Mouse (Mus musculus) heart, embryonic 10.5 days (tissue): ENCODE measurements around the gene Cenpm. TPM values are rescaled to one million over a fixed set of nuclear protein-coding genes. Genes with fewer than 3 reads are reported as not detected.

Source experiments
- DNase-seq: peaks from one replicate; pipeline ENCODE4 v3.0.0-alpha.2; 2017; ENCODE audit warnings: low spot score
- H3K27ac ChIP-seq: fragments of 300-500 bp; sonication (generic); 2 replicates; pipeline ENCODE4 v1.5.1; 2016; ENCODE audit warnings: mild to moderate bottlenecking
- H3K27me3 ChIP-seq: fragments of 300-500 bp; sonication (generic); 2 replicates; pipeline ENCODE4 v1.6.1; 2016; ENCODE audit warnings: mild to moderate bottlenecking; ENCODE audit not compliant: poor library complexity, insufficient read depth, severe bottlenecking
- H3K36me3 ChIP-seq: fragments of 300-500 bp; sonication (generic); 2 replicates; pipeline ENCODE4 v1.6.1; 2016; ENCODE audit warnings: mild to moderate bottlenecking, moderate library complexity
- H3K4me1 ChIP-seq: fragments of 300-500 bp; sonication (generic); 2 replicates; pipeline ENCODE4 v1.6.1; 2016; ENCODE audit warnings: mild to moderate bottlenecking
- H3K4me3 ChIP-seq: fragments of 300-500 bp; sonication (generic); 2 replicates; pipeline ENCODE4 v1.5.1; 2016; ENCODE audit warnings: mild to moderate bottlenecking, moderate library complexity
- H3K9me3 ChIP-seq: fragments of 300-500 bp; sonication (generic); 2 replicates; pipeline ENCODE4 v1.6.1; 2016; ENCODE audit warnings: mild to moderate bottlenecking, moderate library complexity
- WGBS: fragments of 180-500 bp; shearing (Covaris S2); methylation state at CpG from one replicate; pipeline ENCODE4 v1.1.7; 2016; 5-methylcytosine and 5-hydroxymethylcytosine counted together
- polyA plus RNA-seq: library from polyadenylated mRNA; unstranded; fragments of >200 nt; fragmentation: Nextera tagmentation; extraction: Ambion mirVana; gene quantifications from 2 replicates; pipeline ENCODE4 v1.2.1, GENCODE M21; 2016

Gene Cenpm
- polyA plus RNA-seq, 1 experiment from 2014 or later, result 58.1 TPM

DNA sequence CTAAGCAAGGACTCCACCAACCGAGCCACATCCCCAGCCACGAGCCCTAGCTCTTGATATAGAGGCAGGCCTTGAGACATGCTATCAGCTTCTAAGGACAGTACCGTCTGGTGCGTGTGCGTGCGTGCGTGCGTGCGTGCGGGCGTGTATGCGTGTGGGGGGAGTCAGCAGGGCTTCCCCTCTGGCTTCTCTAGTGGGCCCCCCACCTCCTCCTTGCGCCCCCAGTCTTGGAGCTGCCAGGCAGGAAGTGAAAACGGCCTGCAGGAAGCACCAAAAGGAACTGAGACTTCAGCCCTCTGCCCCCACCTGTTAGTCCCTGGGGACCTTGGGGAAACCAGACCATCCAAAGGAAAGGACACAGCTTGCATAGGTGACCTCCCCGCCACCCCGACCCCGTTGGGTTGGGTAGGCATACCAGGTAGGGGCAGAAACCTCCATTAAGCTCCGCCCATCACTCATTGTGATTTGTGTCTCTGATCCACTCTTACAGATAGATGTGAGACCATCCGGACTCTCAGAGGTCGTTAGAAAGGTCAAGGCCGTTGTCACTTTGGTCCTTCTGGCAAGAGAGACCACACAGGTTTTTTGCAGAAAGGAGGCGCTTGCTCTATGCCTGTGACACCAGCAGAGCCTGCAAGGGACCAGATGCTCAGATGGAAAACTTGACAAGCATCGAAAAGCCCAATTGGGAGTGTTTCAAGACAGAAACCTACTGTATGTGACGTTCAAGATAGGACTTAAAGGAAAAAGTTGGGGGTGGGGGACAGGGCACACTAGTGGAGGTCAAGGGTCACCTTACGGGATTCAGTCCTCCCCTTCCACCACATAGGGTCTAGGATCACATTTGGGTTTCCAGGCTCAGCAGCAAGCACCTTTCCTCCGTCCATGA lies 25.5 kb downstream of the Cenpm start:
- no peak for DNase-seq
- no peak overlapping the region for H3K27ac ChIP-seq
- 71% methylated on average over 26 of the region's 26 CpGs for WGBS
- H3K27me3 ChIP-seq, result peaks cover 92% of the 10 kb centered on the region
- peaks cover 38% of the 10 kb centered on the region for H3K4me1 ChIP-seq
- no peaks in the 10 kb centered on the region for H3K36me3 ChIP-seq
- H3K4me3 ChIP-seq, result no peak overlapping the region
- no peaks in the 10 kb centered on the region for H3K9me3 ChIP-seq

DNA sequence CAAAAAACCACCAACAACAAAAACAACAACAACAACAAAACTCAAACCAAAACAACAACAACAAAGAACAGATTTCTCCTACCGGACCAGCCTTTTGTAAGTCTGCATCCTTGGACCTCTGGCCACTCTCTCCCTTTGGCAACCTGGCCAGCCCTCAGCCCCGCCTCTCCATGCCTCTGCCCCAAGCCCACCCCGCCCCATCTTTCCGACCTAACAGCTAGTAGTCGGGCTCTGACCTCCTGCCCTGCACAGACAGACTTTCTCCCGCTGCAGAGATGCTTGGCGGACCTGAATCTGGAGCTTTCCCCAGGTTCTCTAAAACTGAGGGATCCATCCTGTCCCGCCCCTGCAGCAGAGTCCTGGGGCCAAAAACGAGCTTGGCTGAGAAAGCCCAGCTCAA lies 26.6 kb downstream of the Cenpm start:
- WGBS, result 26% methylated on average over 9 of the region's 9 CpGs
- H3K36me3 ChIP-seq, result no peaks in the 10 kb centered on the region

DNA sequence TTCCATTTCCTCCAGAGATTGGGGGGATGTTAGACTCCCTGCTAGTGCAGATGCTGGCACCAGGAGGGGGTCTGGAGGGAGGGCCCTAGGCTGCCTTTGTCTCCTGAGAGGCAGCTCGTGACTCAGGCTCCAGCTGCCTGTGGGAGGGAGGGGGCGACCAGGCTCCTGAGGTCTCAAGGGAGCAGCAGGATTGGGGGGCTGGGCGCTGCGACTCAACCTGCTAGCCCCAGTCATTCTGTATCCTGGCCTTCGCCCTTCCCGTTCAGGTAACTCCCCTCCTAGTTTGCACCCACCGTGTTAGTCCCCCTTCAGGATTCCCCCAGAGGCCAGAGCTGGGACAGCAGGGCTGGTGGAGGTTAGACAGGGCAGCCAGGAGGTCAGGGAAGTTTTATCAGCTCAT lies 27.5 kb downstream of the Cenpm start:
- no peaks in the 10 kb centered on the region for H3K36me3 ChIP-seq
- H3K27ac ChIP-seq, result no peak overlapping the region
- DNase-seq, result no peak
- H3K27me3 ChIP-seq, result peaks cover 92% of the 10 kb centered on the region
- 15% methylated on average over 7 of the region's 7 CpGs for WGBS
- H3K4me1 ChIP-seq, result peaks cover 39% of the 10 kb centered on the region
- no peak overlapping the region for H3K4me3 ChIP-seq
- H3K9me3 ChIP-seq, result no peaks in the 10 kb centered on the region

More for the DNA sequence above, 26.6 kb downstream of the Cenpm start:
- Histone ChIP-seq H3K9me3 (no peaks in the 10 kb centered on the region), H3K27me3 (peaks cover 92% of the 10 kb centered on the region), H3K27ac (no peak overlapping the region), H3K4me1 (peaks cover 32% of the 10 kb centered on the region), H3K4me3 (no peak overlapping the region)
- DNase-seq, result no peak

DNA sequence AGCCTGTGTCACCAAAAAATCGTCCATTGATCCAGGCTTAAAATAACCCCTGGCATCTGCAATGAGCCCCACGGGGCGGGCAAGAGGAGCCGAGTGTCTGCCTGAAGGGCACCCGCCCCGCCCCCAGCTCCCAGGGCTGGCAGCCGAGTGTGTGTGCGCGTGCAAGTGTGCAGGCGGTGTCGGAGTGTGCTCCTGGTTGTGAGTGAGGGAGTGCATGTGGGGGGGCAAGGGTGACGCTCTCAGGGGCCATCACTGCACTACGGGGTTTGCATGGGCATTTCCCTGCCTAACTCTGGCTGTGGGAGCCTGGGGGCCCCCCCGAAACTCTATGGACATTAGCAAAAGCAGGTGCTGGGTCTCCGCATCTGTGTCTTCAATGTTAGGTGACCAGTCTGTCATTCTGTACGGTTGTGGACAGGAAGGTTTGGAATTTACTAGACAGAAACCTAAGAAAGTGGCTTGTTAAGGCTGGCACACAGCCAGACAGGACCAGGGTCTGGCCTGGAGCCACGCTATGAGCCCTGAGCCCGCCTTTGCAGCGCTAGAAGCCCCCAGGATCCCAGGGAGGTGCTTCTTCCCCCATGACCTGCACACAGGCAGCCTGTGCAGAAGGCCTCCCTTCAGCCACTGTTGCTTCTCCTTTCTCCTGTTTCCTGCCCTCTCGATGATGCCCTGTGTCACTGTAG lies 28.3 kb downstream of the Cenpm start:
- H3K27me3 ChIP-seq, result peaks cover 92% of the 10 kb centered on the region
- H3K27ac ChIP-seq, result no peak overlapping the region; the same call in 1 of the 2 replicates
- H3K36me3 ChIP-seq, result no peaks in the 10 kb centered on the region
- DNase-seq, result no peak
- peaks cover 46% of the 10 kb centered on the region for H3K4me1 ChIP-seq
- H3K4me3 ChIP-seq, result no peak overlapping the region
- 44% methylated on average over 20 of the region's 20 CpGs for WGBS
- H3K9me3 ChIP-seq, result no peaks in the 10 kb centered on the region

DNA sequence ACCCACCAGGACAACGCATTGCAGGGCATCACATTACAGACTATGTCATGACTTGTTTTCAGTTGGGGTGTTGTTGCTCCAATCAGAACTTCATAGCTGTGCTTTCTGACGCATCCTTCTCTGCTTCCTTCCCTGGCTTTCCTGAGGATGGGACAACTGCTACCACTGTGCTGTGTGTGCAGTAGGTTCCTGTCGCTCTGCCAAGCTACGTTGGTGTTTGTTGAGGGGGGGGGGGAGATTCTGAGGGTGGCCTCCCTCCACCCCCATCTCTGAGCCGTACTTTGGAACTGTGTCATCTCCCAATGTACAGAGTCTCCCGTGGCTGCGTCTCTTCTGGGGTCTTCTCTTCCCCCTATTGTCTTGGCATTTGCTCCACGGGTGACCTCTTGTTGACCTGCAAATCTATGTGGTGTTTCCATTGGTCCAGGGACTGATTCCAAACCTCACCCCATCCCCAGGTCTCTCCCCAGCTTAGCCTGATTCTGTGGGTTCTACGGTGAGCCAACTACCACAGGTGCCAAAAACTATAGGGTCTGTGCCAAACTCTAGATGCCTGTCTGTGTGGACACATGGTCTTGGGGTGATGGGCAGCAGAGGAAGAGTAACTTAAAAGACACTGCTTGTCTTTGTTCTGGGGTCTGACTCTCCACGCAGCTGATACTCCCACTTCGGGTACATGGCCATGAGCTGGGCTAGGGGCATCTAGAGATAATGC lies 29.1 kb downstream of the Cenpm start:
- Histone ChIP-seq H3K36me3 (no peaks in the 10 kb centered on the region), H3K4me1 (peaks cover 47% of the 10 kb centered on the region), H3K9me3 (no peaks in the 10 kb centered on the region), H3K27ac (no peak overlapping the region), H3K4me3 (no peak overlapping the region), H3K27me3 (peaks cover 92% of the 10 kb centered on the region)
- DNase-seq, result no peak
- 36% methylated on average over 11 of the region's 11 CpGs for WGBS

DNA sequence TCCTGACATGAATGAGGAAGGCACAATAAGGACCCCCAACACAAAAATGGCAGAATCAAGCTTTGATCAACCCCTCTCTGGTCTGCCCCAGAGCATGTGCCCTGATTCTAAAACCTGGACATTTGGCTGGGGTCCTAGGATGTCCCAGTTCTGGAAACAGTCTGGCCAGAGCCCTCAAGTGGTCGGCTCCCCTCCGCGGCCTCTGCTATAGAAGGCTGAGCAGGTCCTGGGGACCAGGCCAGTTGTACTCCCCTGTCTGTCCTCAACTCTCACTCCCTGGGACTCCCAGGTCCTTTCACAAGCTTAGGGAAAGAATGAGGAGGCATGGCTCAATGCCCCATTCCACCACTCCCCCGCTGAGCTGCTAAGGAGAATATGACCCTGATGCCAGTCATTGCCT lies 31.3 kb downstream of the Cenpm start:
- 10% methylated on average over 4 of the region's 4 CpGs for WGBS
- Histone ChIP-seq H3K4me3 (no peak overlapping the region), H3K4me1 (peaks cover 42% of the 10 kb centered on the region)

DNA sequence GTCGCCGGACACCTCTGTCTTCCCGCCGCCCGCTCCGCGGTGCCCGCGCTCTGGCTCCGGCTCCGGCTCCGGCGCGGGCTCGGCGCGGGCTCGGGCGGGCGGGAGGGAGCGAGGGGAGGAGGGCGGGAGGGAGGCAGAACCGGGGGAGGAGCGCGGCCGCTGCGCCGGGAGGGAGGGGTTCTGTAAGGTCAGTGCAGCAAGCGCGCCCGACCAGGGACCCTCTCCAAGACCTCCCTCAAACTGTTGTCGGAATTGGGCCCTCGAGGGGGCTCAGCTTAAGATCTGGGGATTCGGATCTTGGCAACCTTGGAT lies 31.8 kb downstream of the Cenpm start, which contains the start of gene Shisa8:
Gene Shisa8, minus strand, starts transcription at position 64 of the 312 bp plus-strand sequence.
- WGBS, result 0% methylated on average over 10 of the region's 34 CpGs
- H3K4me3 ChIP-seq, result peak within 1 kb of the TSS; percentile 64
- H3K4me1 ChIP-seq, result peaks cover 40% of the 10 kb centered on the region
- H3K27me3 ChIP-seq, result peaks cover 98% of the 10 kb centered on the region
- H3K9me3 ChIP-seq, result no peaks in the 10 kb centered on the region
- no peak for DNase-seq
- peak within 1 kb of the TSS; percentile 68 for H3K27ac ChIP-seq
- H3K36me3 ChIP-seq, result no peaks in the 10 kb centered on the region

More for the DNA sequence above, 31.3 kb downstream of the Cenpm start:
- H3K9me3 ChIP-seq, result no peaks in the 10 kb centered on the region
- H3K27ac ChIP-seq, result no peak overlapping the region
- H3K27me3 ChIP-seq, result peaks cover 98% of the 10 kb centered on the region
- H3K36me3 ChIP-seq, result no peaks in the 10 kb centered on the region
- DNase-seq, result no peak

DNA sequence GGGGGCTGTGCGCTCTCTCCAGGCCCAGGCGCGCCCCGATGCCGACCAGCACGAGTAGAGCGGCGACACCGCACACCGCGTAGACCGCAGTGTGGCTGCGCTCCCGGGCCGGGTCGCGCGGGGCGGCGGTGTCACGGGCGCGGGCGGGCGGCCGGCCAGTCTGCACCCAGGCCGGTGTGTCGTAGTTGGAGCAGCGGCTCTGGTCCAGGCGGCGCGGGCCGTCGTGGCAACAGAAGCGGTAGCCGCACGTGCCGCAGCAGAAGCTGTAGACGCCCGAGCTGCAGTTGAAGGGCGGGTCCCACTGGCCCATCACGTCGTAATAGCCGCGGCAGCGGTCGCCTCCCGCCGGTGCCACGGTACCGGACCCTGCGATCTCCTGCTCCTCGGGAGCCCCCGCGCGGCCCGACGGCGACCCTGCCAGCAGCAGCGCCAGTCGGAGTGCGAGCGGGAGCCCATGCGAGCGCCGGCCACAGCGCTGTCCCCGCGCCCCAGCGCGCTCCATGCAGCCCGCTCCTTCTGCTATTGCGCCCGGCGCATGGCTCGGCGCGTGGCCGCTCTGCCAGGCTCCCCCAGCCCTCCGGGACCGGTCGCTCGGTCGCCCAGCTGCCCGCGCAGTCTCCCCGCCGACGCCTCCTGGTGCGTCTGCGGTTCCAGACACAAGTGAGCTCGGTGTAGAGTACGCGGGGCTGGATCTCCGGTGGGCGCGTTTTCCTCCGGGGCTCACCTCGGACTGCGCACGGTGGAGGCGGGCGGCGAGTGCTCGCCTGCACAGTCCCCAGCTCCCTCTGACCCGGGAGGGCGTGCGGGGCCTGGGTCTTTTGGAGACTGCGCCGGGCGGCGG lies 32.4 kb downstream of the Cenpm start:
- no peak for DNase-seq
- Histone ChIP-seq H3K4me3 (peak overlapping the region; percentile 64), H3K9me3 (no peaks in the 10 kb centered on the region), H3K4me1 (peaks cover 43% of the 10 kb centered on the region), H3K36me3 (no peaks in the 10 kb centered on the region), H3K27me3 (peaks cover 100% of the 10 kb centered on the region), H3K27ac (peak overlapping the region; percentile 68)
- WGBS, result under 1% methylated on average over 109 of the region's 112 CpGs

DNA sequence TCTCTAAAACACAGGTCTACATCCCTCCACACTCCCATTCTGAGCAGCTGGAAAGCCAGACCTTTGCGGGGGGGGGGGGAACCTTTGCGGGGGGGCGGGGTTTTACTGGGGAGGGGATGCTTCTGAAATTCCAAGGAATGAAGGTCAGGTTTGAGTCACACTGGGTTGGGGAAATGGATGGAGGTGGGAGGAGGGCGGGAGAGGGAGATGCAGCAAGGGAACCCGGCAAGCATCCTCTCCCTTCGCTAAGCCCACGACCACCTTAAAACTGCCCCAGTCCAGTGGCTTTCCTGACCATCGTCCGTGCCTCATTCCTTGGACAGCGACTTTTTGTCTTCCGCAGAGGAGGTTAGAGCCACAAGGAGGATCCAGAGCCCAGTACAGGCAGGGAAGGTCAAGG lies 33.3 kb downstream of the Cenpm start:
- Histone ChIP-seq H3K4me1 (peaks cover 43% of the 10 kb centered on the region), H3K27ac (no peak overlapping the region), H3K36me3 (peaks cover 4% of the 10 kb centered on the region), H3K4me3 (peak overlapping the region; percentile 64), H3K9me3 (no peaks in the 10 kb centered on the region), H3K27me3 (peaks cover 100% of the 10 kb centered on the region)
- 3% methylated on average over 11 of the region's 11 CpGs for WGBS
- DNase-seq, result no peak

DNA sequence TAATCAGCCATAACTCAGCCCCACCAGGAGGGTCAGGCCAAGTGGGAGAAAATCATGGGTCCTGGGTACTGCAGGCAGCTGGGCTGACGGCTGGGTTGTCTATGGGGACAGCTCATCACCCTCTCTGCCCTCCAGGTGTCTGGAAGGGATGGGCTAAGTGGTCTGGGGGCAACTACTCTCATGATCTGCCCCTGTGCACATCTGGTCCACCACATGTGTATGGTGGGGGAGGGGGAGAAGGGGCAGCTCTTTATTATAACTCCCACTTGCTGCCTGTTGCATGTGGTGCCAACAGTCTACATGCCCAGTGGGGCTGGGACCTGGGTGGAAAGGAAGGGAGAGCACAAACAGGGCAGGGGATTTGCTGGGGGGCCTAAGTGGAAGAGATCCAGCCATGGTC lies 33.7 kb downstream of the Cenpm start:
- H3K27me3 ChIP-seq, result peaks cover 100% of the 10 kb centered on the region
- H3K4me3 ChIP-seq, result no peak overlapping the region
- no peak overlapping the region for H3K27ac ChIP-seq
- H3K9me3 ChIP-seq, result no peaks in the 10 kb centered on the region
- no peak for DNase-seq
- 44% methylated on average over 1 of the region's 1 CpGs for WGBS
- peaks cover 9% of the 10 kb centered on the region for H3K36me3 ChIP-seq
- peaks cover 43% of the 10 kb centered on the region for H3K4me1 ChIP-seq

DNA sequence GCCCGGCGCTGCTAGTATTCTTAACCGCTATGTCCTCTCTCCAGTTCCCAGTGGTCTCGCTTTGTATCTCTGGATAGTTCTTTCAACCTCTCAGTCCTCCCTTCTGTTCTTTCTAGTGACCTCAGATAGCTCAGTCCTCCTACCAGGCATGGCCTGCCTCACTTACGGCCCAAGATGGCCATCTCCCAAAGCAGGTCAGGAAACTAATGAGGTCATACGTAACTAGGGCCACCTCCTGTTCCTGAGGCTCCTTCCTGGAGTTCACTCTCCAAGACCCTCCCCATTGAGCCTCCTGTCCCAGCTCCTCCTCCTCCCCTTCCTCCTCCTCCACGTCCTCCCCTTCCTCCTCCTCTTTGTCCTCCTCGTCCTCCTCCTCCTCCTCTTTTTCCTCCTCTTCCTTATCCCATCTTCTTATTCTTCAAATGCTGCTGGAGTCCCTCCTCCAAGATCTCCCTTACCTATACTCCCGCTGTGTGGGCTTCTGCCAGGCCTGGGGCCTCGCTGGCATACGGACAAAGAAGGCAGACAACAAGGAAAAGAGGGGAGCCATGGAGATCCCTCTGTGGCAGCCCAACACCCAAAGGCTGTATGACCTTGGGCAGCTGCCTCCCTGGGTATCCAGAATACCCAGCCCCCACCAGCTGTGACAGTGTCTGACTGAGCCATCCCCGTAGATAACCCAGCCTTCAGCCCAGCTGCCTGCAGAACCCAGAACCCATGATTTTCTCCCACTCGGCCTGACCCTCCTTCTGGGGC lies 35.1 kb downstream of the Cenpm start:
- no peak overlapping the region for H3K4me3 ChIP-seq
- peaks cover 100% of the 10 kb centered on the region for H3K27me3 ChIP-seq
- peaks cover 23% of the 10 kb centered on the region for H3K36me3 ChIP-seq
- WGBS, result 72% methylated on average over 13 of the region's 13 CpGs
- H3K4me1 ChIP-seq, result peaks cover 41% of the 10 kb centered on the region
- no peak overlapping the region for H3K27ac ChIP-seq
- no peak for DNase-seq
- H3K9me3 ChIP-seq, result no peaks in the 10 kb centered on the region

DNA sequence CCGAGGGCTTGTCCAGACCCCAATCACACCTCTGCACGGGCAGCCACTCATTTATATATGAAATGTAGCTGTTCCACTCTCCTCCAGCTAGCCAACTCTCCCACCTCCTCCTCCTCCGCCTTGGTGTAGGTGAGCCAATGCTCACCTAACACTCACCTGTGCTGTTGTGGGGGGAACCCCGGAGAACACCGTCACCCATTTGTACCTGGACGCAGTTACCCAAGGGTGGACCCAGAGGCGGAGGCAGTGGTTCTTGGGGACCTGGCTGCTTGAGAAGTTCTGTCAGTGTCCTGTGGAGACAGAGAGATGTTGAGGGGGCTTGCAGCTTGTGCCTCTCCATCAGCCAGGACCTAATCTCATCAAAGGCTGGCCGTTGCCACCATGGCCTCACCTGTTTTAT lies 36.2 kb downstream of the Cenpm start:
- Histone ChIP-seq H3K4me3 (no peak overlapping the region), H3K27ac (no peak overlapping the region), H3K9me3 (no peaks in the 10 kb centered on the region), H3K4me1 (peaks cover 40% of the 10 kb centered on the region), H3K36me3 (peaks cover 34% of the 10 kb centered on the region), H3K27me3 (peaks cover 99% of the 10 kb centered on the region)
- WGBS, result 79% methylated on average over 8 of the region's 8 CpGs
- DNase-seq, result no peak
